Mouse (Mus musculus) ES-Bruce4 (cell line): ENCODE results near the gene Mcub.

Experiments used
- CTCF ChIP-seq: IDR thresholded peaks from one replicate; pipeline ENCODE4 v1.8.1; 2011; ENCODE audit warnings: low read depth, low read length
- EP300 ChIP-seq: IDR thresholded peaks from 2 replicates; pipeline ENCODE4 v1.6.1; 2011; ENCODE audit warnings: low read depth, low read length; ENCODE audit not compliant: insufficient read depth
- POLR2A ChIP-seq: IDR thresholded peaks from one replicate; pipeline ENCODE4 v1.8.1; 2011; ENCODE audit warnings: low read length; ENCODE audit not compliant: insufficient read depth

DNA sequence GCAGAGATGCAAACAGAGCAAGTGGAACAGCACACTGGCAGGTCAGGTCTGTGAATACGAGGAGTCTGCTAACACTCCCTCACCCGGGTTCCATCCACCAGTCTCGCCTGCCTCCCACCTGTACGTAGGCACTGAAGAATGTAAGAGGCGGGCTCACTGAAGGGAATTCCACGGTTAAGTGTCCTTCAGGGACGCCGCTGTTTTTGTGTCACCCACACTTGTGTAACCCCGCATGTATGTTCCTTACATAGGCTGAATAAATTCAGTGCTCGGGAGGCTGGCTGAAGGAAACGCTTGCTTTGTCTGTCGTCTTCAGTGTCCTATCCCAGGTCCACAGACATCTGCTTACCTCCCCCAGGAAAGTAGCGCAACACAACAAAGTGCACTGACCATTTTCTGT, 17.3 kb upstream of the Mcub start:
- TF ChIP-seq CTCF (no peak), POLR2A (no peak), EP300 (no peak)
